Mouse (Mus musculus): ENCODE data around the gene Gde1.

- TF ChIP-seq CTCF (IDR thresholded peaks at IDR 0.05; ENCODE audit: low read depth), result no peak
- TF ChIP-seq EP300 (IDR thresholded peaks at IDR 0.05; ENCODE audit: low read depth), result no peak
These were observed 54.7 kb downstream of the Gde1 start for GRCm38 (mm10) chr7:118650891-118651290.

All from heart, postnatal 0 days (tissue).